Mouse (Mus musculus) limb, embryonic 13.5 days (tissue): ENCODE results near the gene Qser1. TPM values are rescaled to one million over a fixed set of nuclear protein-coding genes. Genes with fewer than 3 reads are reported as not detected.
"Not testable (repeated sequence)": the region's sequence is repeated elsewhere in the genome, so short reads cannot be mapped to it uniquely, and the experiment has no call there.

Source experiments
- ATAC-seq: fragments of 200-750 bp; cut with Nextera tagmentation; 2 replicates; pipeline ENCODE4 v1.8.0; 2017; ENCODE audit warnings: low read depth, moderate number of reproducible peaks, moderate TSS enrichment; ENCODE audit not compliant: low FRiP score
- H3K27ac ChIP-seq: fragments of 300-500 bp; sonication (generic); 2 replicates; pipeline ENCODE4 v1.5.1; 2015; ENCODE audit warnings: inconsistent platforms, mild to moderate bottlenecking, moderate library complexity
- H3K27me3 ChIP-seq: fragments of 300-500 bp; sonication (generic); 2 replicates; pipeline ENCODE4 v1.6.1; 2015; ENCODE audit warnings: mild to moderate bottlenecking, inconsistent platforms
- H3K36me3 ChIP-seq: fragments of 300-500 bp; sonication (generic); 2 replicates; pipeline ENCODE4 v1.6.1; 2015; ENCODE audit warnings: inconsistent platforms, mild to moderate bottlenecking, moderate library complexity
- H3K4me1 ChIP-seq: fragments of 300-500 bp; sonication (generic); 2 replicates; pipeline ENCODE4 v1.6.1; 2015; ENCODE audit warnings: inconsistent platforms
- H3K4me2 ChIP-seq: fragments of 300-500 bp; sonication (generic); replicated peaks from 2 replicates; pipeline ENCODE4 v1.6.1; 2015; ENCODE audit warnings: inconsistent platforms, mild to moderate bottlenecking, moderate library complexity
- H3K4me3 ChIP-seq: fragments of 300-500 bp; sonication (generic); 2 replicates; pipeline ENCODE4 v1.5.1; 2015; ENCODE audit warnings: moderate library complexity, mild to moderate bottlenecking, inconsistent platforms
- H3K9ac ChIP-seq: fragments of 300-500 bp; sonication (generic); 2 replicates; pipeline ENCODE4 v1.6.1; 2015; ENCODE audit warnings: mild to moderate bottlenecking, inconsistent platforms
- H3K9me3 ChIP-seq: fragments of 300-500 bp; sonication (generic); 2 replicates; pipeline ENCODE4 v1.6.1; 2016; ENCODE audit warnings: inconsistent platforms
- WGBS: fragments of 180-500 bp; shearing (Covaris S2); methylation state at CpG from one replicate; pipeline ENCODE4 v1.1.7; 2015; 5-methylcytosine and 5-hydroxymethylcytosine counted together
- polyA plus RNA-seq: library from polyadenylated mRNA; unstranded; fragments of >200 nt; fragmentation: Nextera tagmentation; extraction: Ambion mirVana; gene quantifications from 2 replicates; pipeline ENCODE4 v1.2.1, GENCODE M21; 2015

Gene Qser1
- polyA plus RNA-seq, 1 experiment from 2014 or later = 12.0 TPM

- peak overlapping the region; percentile 59 for H3K4me3 ChIP-seq
- WGBS = 25% methylated on average over 16 of the region's 16 CpGs
- peak overlapping the region; percentile 97 for H3K4me2 ChIP-seq
- H3K9me3 ChIP-seq = no peaks in the 10 kb centered on the region
- ATAC-seq = no peak
- H3K27me3 ChIP-seq = peaks cover 32% of the 10 kb centered on the region
- no peaks in the 10 kb centered on the region for H3K36me3 ChIP-seq
- no peak overlapping the region for H3K27ac ChIP-seq
- no peak overlapping the region for H3K9ac ChIP-seq
- H3K4me1 ChIP-seq = peaks cover 23% of the 10 kb centered on the region
Observed at GRCm38 (mm10) chr2:104848235-104849161, 31.9 kb upstream of the Qser1 start.

GRCm38 (mm10) chr2:104847645-104848044 lies 31.1 kb upstream of the Qser1 start:
- Histone ChIP-seq H3K9ac (no peak overlapping the region), H3K4me1 (peaks cover 23% of the 10 kb centered on the region), H3K36me3 (no peaks in the 10 kb centered on the region), H3K27ac (no peak overlapping the region), H3K27me3 (peaks cover 30% of the 10 kb centered on the region), H3K4me2 (no peak overlapping the region), H3K4me3 (no peak overlapping the region), H3K9me3 (no peaks in the 10 kb centered on the region)
- 50% methylated on average over 2 of the region's 2 CpGs for WGBS
- ATAC-seq = no peak

- Histone ChIP-seq H3K27ac (peak overlapping the region; percentile 28; the same call in 1 of the 2 replicates), H3K4me2 (no peak overlapping the region), H3K36me3 (no peaks in the 10 kb centered on the region), H3K4me3 (no peak overlapping the region), H3K9me3 (no peaks in the 10 kb centered on the region), H3K27me3 (peaks cover 24% of the 10 kb centered on the region), H3K9ac (no peak overlapping the region), H3K4me1 (peaks cover 23% of the 10 kb centered on the region)
- 12% methylated on average over 4 of the region's 4 CpGs for WGBS
- ATAC-seq = 0 out of 2 replicates have a peak, but pooled peaks have one; percentile 21
Observed at GRCm38 (mm10) chr2:104846638-104847414, 30.3 kb upstream of the Qser1 start.

- Histone ChIP-seq H3K27ac (no peak overlapping the region), H3K27me3 (no peaks in the 10 kb centered on the region), H3K9me3 (peaks cover 3% of the 10 kb centered on the region; the same call in 1 of the 2 replicates), H3K9ac (no peak overlapping the region), H3K4me1 (peaks cover 11% of the 10 kb centered on the region), H3K36me3 (no peaks in the 10 kb centered on the region), H3K4me3 (no peak overlapping the region), H3K4me2 (no peak overlapping the region)
- ATAC-seq = no peak
Observed at GRCm38 (mm10) chr2:104842559-104842958, 26.0 kb upstream of the Qser1 start.

GRCm38 (mm10) chr2:104841736-104842135 lies 25.2 kb upstream of the Qser1 start:
- no peak overlapping the region for H3K4me2 ChIP-seq
- ATAC-seq = no peak
- peaks cover 3% of the 10 kb centered on the region; the same call in 1 of the 2 replicates for H3K9me3 ChIP-seq
- 88% methylated on average over 7 of the region's 7 CpGs for WGBS
- H3K27ac ChIP-seq = no peak overlapping the region
- no peaks in the 10 kb centered on the region for H3K27me3 ChIP-seq
- no peak overlapping the region for H3K4me3 ChIP-seq
- no peaks in the 10 kb centered on the region for H3K36me3 ChIP-seq
- no peak overlapping the region for H3K9ac ChIP-seq
- H3K4me1 ChIP-seq = peaks cover 6% of the 10 kb centered on the region; the same call in 1 of the 2 replicates

- no peaks in the 10 kb centered on the region for H3K27me3 ChIP-seq
- no peak for ATAC-seq
- H3K4me3 ChIP-seq = no peak overlapping the region
- peaks cover 3% of the 10 kb centered on the region; the same call in 1 of the 2 replicates for H3K9me3 ChIP-seq
- no peaks in the 10 kb centered on the region for H3K36me3 ChIP-seq
- H3K27ac ChIP-seq = no peak overlapping the region
- H3K4me1 ChIP-seq = no peaks in the 10 kb centered on the region
- H3K9ac ChIP-seq = no peak overlapping the region
- no peak overlapping the region for H3K4me2 ChIP-seq
Observed at GRCm38 (mm10) chr2:104840974-104841373, 24.4 kb upstream of the Qser1 start.

GRCm38 (mm10) chr2:104832486-104832885 lies 15.9 kb upstream of the Qser1 start:
- Histone ChIP-seq H3K4me1 (no peaks in the 10 kb centered on the region), H3K9me3 (no peaks in the 10 kb centered on the region), H3K36me3 (no peaks in the 10 kb centered on the region), H3K27me3 (no peaks in the 10 kb centered on the region), H3K9ac (no peak overlapping the region), H3K27ac (no peak overlapping the region), H3K4me2 (no peak overlapping the region), H3K4me3 (no peak overlapping the region)
- no peak for ATAC-seq
- 96% methylated on average over 2 of the region's 2 CpGs for WGBS

GRCm38 (mm10) chr2:104826191-104826590 lies 9.6 kb upstream of the Qser1 start:
- no peaks in the 10 kb centered on the region for H3K27me3 ChIP-seq
- no peak overlapping the region for H3K27ac ChIP-seq
- H3K36me3 ChIP-seq = no peaks in the 10 kb centered on the region
- no peak overlapping the region for H3K4me3 ChIP-seq
- no peaks in the 10 kb centered on the region for H3K9me3 ChIP-seq
- H3K4me2 ChIP-seq = no peak overlapping the region
- WGBS = 91% methylated on average over 4 of the region's 4 CpGs
- H3K9ac ChIP-seq = no peak overlapping the region
- no peak for ATAC-seq
- no peaks in the 10 kb centered on the region for H3K4me1 ChIP-seq

- H3K9me3 ChIP-seq, H3K27me3 ChIP-seq, H3K4me2 ChIP-seq, H3K36me3 ChIP-seq, H3K9ac ChIP-seq, ATAC-seq, H3K27ac ChIP-seq, H3K4me3 ChIP-seq: not testable (repeated sequence)
- peaks cover 16% of the 10 kb centered on the region for H3K4me1 ChIP-seq
- 87% methylated on average over 3 of the region's 3 CpGs for WGBS
Observed at GRCm38 (mm10) chr2:104818763-104819162, 2.2 kb upstream of the Qser1 start.

GRCm38 (mm10) chr2:104817555-104818330 lies 1.2 kb upstream of the Qser1 start:
- ATAC-seq = no peak
- peak overlapping the region; percentile 98 for H3K9ac ChIP-seq

GRCm38 (mm10) chr2:104816866-104817439 lies 393 bp upstream of the Qser1 start:
- H3K27me3 ChIP-seq = no peaks in the 10 kb centered on the region
- H3K9me3 ChIP-seq = no peaks in the 10 kb centered on the region
- peak overlapping the region; percentile 98 for H3K27ac ChIP-seq
- WGBS = 0% methylated on average over 37 of the region's 51 CpGs
- peak overlapping the region; percentile 93 for H3K4me3 ChIP-seq
- H3K36me3 ChIP-seq = no peaks in the 10 kb centered on the region
- ATAC-seq = peak; percentile 95
- peak overlapping the region; percentile 82 for H3K4me2 ChIP-seq
- peaks cover 19% of the 10 kb centered on the region for H3K4me1 ChIP-seq
- H3K9ac ChIP-seq = peak overlapping the region; percentile 98

More at GRCm38 (mm10) chr2:104817555-104818330, 1.2 kb upstream of the Qser1 start:
- peak overlapping the region; percentile 93 for H3K4me3 ChIP-seq
- H3K4me1 ChIP-seq = peaks cover 19% of the 10 kb centered on the region
- no peaks in the 10 kb centered on the region for H3K36me3 ChIP-seq
- peak overlapping the region; percentile 82 for H3K4me2 ChIP-seq
- no peaks in the 10 kb centered on the region for H3K9me3 ChIP-seq
- WGBS = 3% methylated on average over 15 of the region's 15 CpGs
- H3K27ac ChIP-seq = peak overlapping the region; percentile 98
- no peaks in the 10 kb centered on the region for H3K27me3 ChIP-seq
